Mouse (Mus musculus) liver, postnatal 0 days (tissue): Measurements from ENCODE around the gene Fam13a. TPM values are rescaled to one million over a fixed set of nuclear protein-coding genes. Genes with fewer than 3 reads are reported as not detected.
A peak's percentile ranks its signal among the peaks of the same experiment; 100 is the strongest.

Experiments used
- ATAC-seq: fragments of 200-750 bp; cut with Nextera tagmentation; 2 replicates; pipeline ENCODE4 v1.8.0; 2017; ENCODE audit warnings: mild to moderate bottlenecking, moderate library complexity
- DNase-seq: peaks from one replicate; pipeline ENCODE4 v3.0.0-alpha.2; 2016
- H3K27ac ChIP-seq: fragments of 300-500 bp; sonication (generic); 2 replicates; pipeline ENCODE4 v1.5.1; 2014; ENCODE audit warnings: antibody characterized with exemption, moderate library complexity, mild to moderate bottlenecking, low read depth
- H3K27me3 ChIP-seq: fragments of 300-500 bp; sonication (generic); 2 replicates; pipeline ENCODE4 v1.6.1; 2014; ENCODE audit warnings: low read length, control low read depth, mixed read lengths; ENCODE audit not compliant: insufficient read depth
- H3K36me3 ChIP-seq: fragments of 300-500 bp; sonication (generic); replicated peaks from 2 replicates; pipeline ENCODE4 v1.6.1; 2014; ENCODE audit warnings: mild to moderate bottlenecking, control low read depth, low read length, moderate library complexity, mixed read lengths; ENCODE audit not compliant: insufficient read depth
- H3K4me1 ChIP-seq: fragments of 300-500 bp; sonication (generic); 2 replicates; pipeline ENCODE4 v1.6.1; 2014; ENCODE audit warnings: antibody characterized with exemption, mild to moderate bottlenecking, control low read depth; ENCODE audit not compliant: insufficient read depth
- H3K4me2 ChIP-seq: fragments of 300-500 bp; sonication (generic); 2 replicates; pipeline ENCODE4 v1.6.1; 2014; ENCODE audit warnings: low read depth, mild to moderate bottlenecking, low read length, moderate library complexity, mixed read lengths
- H3K4me3 ChIP-seq: fragments of 300-500 bp; sonication (generic); 2 replicates; pipeline ENCODE4 v1.5.1; 2014; ENCODE audit warnings: low read depth, low read length
- H3K9ac ChIP-seq: fragments of 300-500 bp; sonication (generic); replicated peaks from 2 replicates; pipeline ENCODE4 v1.6.1; 2014; ENCODE audit warnings: mild to moderate bottlenecking, moderate library complexity
- H3K9me3 ChIP-seq: fragments of 300-500 bp; sonication (generic); 2 replicates; pipeline ENCODE4 v1.6.1; 2016; ENCODE audit warnings: mild to moderate bottlenecking, control low read depth, low read length, mixed read lengths
- CTCF ChIP-seq: sonication (generic); IDR thresholded peaks from 2 replicates; pipeline ENCODE4 v1.5.1; 2016; ENCODE audit warnings: antibody characterized with exemption, low read depth
- EP300 ChIP-seq: IDR thresholded peaks from 2 replicates; pipeline ENCODE4 v1.6.1; 2016; ENCODE audit warnings: antibody characterized with exemption, low read depth, mild to moderate bottlenecking
- WGBS: fragments of 180-500 bp; shearing (Covaris S2); extraction: QIAGEN DNeasy Blood & Tissue Kit; methylation state at CpG from one replicate; pipeline ENCODE4 v1.1.7; 2014; ENCODE audit not compliant: insufficient replicate concordance; 5-methylcytosine and 5-hydroxymethylcytosine counted together
- polyA plus RNA-seq: library from polyadenylated mRNA; unstranded; fragments of >200 nt; fragmentation: Nextera tagmentation; extraction: Ambion mirVana; gene quantifications from 2 replicates; pipeline ENCODE4 v1.2.1, GENCODE M21; 2015

The Fam13a gene
- polyA plus RNA-seq, 1 experiment from 2014 or later, result 1.6 TPM

DNA sequence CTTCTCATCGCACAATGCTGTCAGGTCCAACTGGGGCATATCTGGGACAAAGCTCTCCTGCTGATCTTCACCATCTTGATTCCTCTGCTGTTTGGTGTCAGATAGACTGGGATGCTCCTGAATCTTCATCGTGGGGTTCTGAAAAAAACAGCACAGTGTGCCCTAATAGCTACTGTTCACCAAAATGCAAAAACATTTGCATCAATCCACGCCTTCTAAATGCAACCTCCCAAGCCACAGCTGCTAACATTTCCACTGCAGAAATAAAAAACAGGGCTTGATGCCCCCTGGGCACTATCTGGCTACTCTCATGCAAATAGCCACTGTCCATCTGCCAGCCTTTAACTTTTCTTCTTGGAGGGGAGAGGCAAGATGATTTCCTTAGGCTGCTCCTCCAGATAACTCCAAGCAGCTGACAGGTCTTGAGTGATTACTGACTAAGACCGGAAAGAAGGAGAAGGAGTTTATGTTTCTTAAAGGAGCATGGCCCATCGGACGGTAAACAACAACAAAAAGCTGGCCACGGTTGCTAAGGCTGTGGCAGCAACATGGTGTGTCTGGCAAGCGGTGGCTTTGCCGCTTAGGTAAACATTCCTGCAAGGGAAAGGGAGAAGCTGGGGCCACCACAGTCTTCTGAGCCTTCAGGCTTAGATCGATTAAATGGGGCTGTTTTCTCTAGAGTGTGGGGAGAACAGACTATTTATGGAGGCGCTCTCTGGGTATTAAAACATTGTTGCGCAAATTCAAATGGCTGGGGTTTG is 59.1 kb downstream of the Fam13a start:
- Histone ChIP-seq H3K27me3 (no peaks in the 10 kb centered on the region), H3K4me1 (0 out of 2 replicates have a peak, but pooled peaks cover 4% of the 10 kb centered on the region), H3K36me3 (no peaks in the 10 kb centered on the region; the same call in 1 of the 2 replicates), H3K27ac (no peak overlapping the region), H3K4me2 (no peak overlapping the region), H3K9ac (no peak overlapping the region), H3K4me3 (no peak overlapping the region), H3K9me3 (no peaks in the 10 kb centered on the region)
- ATAC-seq, result no peak
- 32% methylated on average over 12 of the region's 12 CpGs for WGBS
- TF ChIP-seq CTCF (no peak), EP300 (no peak)
- no peak for DNase-seq

DNA sequence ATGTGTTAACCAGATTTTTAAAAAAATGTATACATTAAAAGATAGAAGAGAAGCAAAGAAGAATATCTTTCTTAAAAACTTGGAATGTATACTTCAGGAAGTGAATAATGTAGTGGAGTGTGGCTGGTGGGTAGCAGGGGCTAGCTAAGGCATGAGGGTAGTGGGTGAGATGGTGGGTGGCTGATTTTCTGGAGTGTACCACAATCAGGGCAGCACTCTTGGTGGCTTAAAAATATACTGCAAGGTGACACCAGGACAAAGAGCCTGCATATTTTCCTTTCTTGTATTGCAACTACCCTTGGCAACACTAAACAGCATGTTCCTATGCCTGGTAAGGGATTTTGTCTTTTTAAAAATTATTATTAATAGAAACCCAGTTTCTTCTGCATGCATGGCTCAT is 59.8 kb downstream of the Fam13a start:
- Histone ChIP-seq H3K9ac (no peak overlapping the region), H3K4me3 (no peak overlapping the region), H3K9me3 (no peaks in the 10 kb centered on the region), H3K27me3 (no peaks in the 10 kb centered on the region), H3K36me3 (no peaks in the 10 kb centered on the region; the same call in 1 of the 2 replicates), H3K27ac (no peak overlapping the region), H3K4me2 (no peak overlapping the region), H3K4me1 (0 out of 2 replicates have a peak, but pooled peaks cover 4% of the 10 kb centered on the region)
- DNase-seq (no peak), ATAC-seq (no peak)
- no peak for TF ChIP-seq CTCF
- no peak for TF ChIP-seq EP300

DNA sequence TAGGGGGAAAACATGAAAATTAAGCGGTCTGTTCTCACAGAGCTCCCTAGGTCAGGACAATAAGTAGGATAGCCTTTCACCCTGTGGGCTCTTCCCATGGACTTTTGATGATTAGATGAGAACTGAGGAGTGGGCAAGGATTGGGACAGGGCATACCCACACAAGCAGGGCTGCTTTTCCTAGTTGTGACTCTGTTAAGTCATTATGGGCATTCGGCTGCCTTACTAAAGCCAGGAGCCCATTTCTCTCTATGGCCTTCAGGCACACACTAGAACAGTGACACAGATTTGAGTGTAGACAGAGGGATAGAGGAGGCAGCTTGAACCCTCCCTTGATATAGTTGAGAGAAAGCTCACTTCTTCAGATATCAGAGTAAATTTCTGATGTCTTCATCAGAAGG is 60.3 kb downstream of the Fam13a start:
- Histone ChIP-seq H3K9me3 (no peaks in the 10 kb centered on the region), H3K9ac (no peak overlapping the region), H3K36me3 (no peaks in the 10 kb centered on the region; the same call in 1 of the 2 replicates), H3K4me1 (0 out of 2 replicates have a peak, but pooled peaks cover 4% of the 10 kb centered on the region), H3K27me3 (no peaks in the 10 kb centered on the region), H3K4me2 (no peak overlapping the region), H3K27ac (no peak overlapping the region), H3K4me3 (no peak overlapping the region)
- no peak for TF ChIP-seq CTCF
- no peak for TF ChIP-seq EP300
- ATAC-seq (no peak), DNase-seq (no peak)
- WGBS, result 77% methylated on average over 2 of the region's 2 CpGs

DNA sequence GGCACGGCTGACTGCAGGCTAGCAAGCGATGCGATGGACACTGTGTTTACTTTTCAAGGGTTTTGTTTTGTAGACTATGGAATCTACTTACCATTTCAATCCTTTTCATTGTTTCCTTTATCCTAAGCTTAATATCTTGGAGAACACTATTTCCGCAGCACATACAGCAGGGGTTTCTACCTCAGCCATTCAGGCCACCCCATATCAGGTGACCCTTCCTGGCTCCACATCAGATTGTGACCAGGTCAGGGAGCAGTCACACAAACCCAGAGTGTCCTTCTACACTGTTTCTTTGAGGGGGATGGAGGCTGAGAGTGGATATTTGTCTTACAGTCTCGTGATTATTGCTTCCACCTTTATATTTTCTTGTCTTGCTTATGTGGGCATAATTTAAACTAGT is 61.7 kb downstream of the Fam13a start:
- TF ChIP-seq EP300 (no peak), CTCF (no peak)
- Histone ChIP-seq H3K27me3 (no peaks in the 10 kb centered on the region), H3K27ac (no peak overlapping the region), H3K4me3 (no peak overlapping the region), H3K4me1 (no peaks in the 10 kb centered on the region), H3K9ac (no peak overlapping the region), H3K9me3 (no peaks in the 10 kb centered on the region), H3K36me3 (no peaks in the 10 kb centered on the region; the same call in 1 of the 2 replicates), H3K4me2 (no peak overlapping the region)
- 79% methylated on average over 5 of the region's 5 CpGs for WGBS
- ATAC-seq (no peak), DNase-seq (no peak)

DNA sequence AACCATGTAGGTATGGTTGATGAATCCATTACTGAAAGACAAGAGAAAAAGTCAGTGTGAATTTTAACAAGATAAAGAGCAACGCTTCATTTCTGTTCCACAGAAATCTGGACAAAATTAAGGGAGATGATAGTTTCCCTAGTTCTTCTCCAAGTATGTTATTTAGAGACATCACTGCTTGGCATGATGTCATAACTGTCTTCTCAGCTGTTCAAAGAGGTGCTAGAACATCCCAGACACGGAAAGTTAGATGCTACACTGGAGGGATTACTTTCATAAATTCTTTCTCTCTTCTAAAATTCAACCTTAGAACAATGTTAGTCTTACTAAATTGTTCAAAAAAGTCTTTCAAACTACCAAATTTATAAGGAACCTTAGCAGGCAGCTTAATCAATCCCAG is 63.8 kb downstream of the Fam13a start:
- Histone ChIP-seq H3K4me1 (no peaks in the 10 kb centered on the region), H3K9me3 (no peaks in the 10 kb centered on the region), H3K27me3 (no peaks in the 10 kb centered on the region), H3K4me2 (no peak overlapping the region), H3K9ac (no peak overlapping the region), H3K36me3 (no peaks in the 10 kb centered on the region; the same call in 1 of the 2 replicates), H3K27ac (no peak overlapping the region), H3K4me3 (no peak overlapping the region)
- DNase-seq (no peak), ATAC-seq (no peak)
- WGBS, result 78% methylated on average over 2 of the region's 2 CpGs
- TF ChIP-seq EP300 (no peak), CTCF (no peak)

DNA sequence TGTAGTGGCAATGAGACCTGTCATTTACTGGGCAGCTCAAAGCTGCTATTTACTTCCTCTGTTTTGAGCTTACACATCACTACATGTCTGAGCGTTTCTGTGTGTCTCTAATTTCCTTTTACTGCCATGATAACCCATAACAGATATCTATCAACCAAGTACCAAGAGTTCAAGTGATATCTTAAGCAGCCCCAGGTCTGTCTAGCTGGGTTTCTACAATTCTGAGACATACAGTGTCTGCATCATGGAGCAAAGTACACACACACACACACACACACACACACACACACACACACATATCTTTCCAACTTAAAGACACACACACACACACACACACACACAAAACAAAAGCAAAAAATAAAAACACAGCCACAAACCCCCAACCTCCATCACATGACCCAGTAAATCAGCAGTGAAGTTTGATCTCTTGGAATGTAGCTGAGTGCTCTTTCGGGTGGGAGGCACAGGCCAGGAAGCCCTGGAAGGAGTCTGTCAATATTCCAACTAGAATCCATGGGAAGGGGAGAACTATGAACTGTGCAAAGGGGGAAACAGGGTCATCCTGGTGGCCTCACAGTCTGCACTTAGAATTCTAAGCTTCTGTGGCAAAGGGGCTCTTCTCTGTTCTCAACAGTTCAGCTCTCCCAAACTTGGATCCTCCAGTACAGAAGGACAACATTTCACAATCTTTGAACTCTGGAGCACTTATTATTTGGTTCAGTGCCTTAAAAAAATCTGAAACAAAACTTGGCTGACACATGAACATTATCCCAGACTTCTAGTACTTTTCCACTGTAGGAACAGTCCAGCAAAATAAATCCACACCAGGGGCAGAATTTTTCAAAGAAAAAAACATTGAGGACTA is 73.0 kb downstream of the Fam13a start:
- Histone ChIP-seq H3K27me3 (no peaks in the 10 kb centered on the region), H3K27ac (peak overlapping the region; percentile 61), H3K4me2 (no peak overlapping the region), H3K4me3 (no peak overlapping the region), H3K4me1 (no peaks in the 10 kb centered on the region), H3K36me3 (peaks cover 6% of the 10 kb centered on the region), H3K9ac (no peak overlapping the region), H3K9me3 (0 out of 2 replicates have a peak, but pooled peaks cover 4% of the 10 kb centered on the region)
- peak; percentile 76 for ATAC-seq
- peak; percentile 17 for DNase-seq
- WGBS, result 26% methylated on average over 2 of the region's 2 CpGs
- no peak for TF ChIP-seq EP300
